Mouse (Mus musculus) stomach, postnatal 0 days (tissue): ENCODE results near the gene Mob3b.

Source experiments
- CTCF ChIP-seq: IDR thresholded peaks from 2 replicates; pipeline ENCODE4 v1.5.1; 2016; ENCODE audit warnings: antibody characterized with exemption, low read depth, mild to moderate bottlenecking, moderate library complexity
- EP300 ChIP-seq: optimal IDR thresholded peaks from 2 replicates; pipeline ENCODE3; 2016; ENCODE audit warnings: antibody characterized with exemption

- TF ChIP-seq CTCF (no peak), EP300 (no peak)
Observed at GRCm38 (mm10) chr4:35130411-35130948, 26.8 kb downstream of the Mob3b start.
